Mouse (Mus musculus) heart, postnatal 36 days (tissue): Measurements from ENCODE around the gene Pmvk. TPM values are rescaled to one million over a fixed set of nuclear protein-coding genes. Genes with fewer than 3 reads are reported as not detected.
"Not testable (repeated sequence)": the region's sequence is repeated elsewhere in the genome, so short reads cannot be mapped to it uniquely, and the experiment has no call there.

ENCODE experiments used
- DNase-seq, 2 experiments: peaks; one replicate each; pipeline ENCODE4 v3.0.0; 2021 to 2022
- intact Hi-C: fragments of 180-260 bp; cut with DNase I; formaldehyde crosslinking; loops from one replicate; pipeline ENCODE4 v1.15.1; 2025
- total RNA-seq, 2 experiments: library from RNA; stranded (reverse); gene quantifications; 2 replicates each; pipeline ENCODE4 v1.2.3; 2021

Gene Pmvk
- total RNA-seq, 2 experiments from 2014 or later: 7.0 to 9.2 TPM

DNA sequence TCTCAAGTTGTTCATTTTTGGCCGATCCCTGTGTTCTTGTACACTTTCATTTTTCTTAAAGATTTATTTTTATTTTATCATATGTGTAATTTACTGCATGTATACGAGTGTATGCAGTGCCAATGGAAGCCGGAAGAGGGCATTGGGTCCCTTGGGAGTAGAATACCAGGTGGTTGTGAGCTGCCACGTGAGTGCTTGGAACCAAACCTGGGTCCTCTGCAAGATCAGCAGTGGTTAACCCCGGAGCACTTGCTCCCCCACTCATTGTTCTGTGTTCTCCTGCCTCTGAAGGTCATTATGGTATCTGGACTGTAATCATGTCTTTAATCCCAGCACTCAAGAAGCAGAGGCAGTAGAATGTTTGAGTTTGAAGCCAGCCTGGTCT lies 29.2 kb upstream of the Pmvk start:
- intact Hi-C loops: no loop called here
- DNase-seq: no peak

DNA sequence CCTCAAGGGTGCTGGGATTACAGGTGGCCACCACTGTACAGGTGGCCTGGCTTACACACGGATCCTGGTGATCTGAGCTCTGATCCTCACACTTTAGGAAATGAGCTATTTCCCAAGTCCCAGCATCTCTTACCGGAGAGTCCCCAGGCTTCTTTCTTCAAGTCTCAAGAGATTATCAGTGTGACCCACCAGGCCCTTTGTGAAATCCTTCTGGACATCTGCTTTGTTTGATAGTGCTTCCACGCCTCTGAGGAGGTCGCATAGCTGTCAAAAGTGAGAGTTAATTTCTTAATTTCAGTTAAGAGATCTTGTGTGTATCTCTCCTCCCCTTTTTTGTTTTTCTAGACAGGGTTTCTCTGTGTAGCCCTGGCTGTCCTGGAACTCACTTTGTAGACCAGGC lies 28.5 kb upstream of the Pmvk start:
- intact Hi-C loops: no loop called here
- no peak for DNase-seq

DNA sequence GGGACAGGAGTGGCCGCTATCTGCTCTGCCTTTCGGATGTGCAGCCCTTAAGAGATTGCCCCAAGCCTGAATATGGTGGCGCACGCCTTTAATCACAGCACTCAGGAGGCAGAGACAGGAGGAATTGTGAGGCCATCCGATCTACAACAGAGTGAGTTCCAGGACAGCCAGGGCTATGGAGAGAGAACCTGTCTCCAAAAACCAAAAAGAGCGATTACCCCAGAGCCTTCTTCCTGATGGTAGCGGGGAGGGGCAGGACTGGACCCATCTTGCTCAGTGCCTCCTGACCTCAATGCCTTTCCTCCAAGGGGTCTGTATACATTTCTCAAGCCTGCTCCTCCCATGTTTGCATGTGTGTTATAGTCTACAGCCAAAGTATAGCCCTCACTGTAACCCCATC lies 25.3 kb upstream of the Pmvk start:
- intact Hi-C loops, DNase-seq: not testable (repeated sequence)

DNA sequence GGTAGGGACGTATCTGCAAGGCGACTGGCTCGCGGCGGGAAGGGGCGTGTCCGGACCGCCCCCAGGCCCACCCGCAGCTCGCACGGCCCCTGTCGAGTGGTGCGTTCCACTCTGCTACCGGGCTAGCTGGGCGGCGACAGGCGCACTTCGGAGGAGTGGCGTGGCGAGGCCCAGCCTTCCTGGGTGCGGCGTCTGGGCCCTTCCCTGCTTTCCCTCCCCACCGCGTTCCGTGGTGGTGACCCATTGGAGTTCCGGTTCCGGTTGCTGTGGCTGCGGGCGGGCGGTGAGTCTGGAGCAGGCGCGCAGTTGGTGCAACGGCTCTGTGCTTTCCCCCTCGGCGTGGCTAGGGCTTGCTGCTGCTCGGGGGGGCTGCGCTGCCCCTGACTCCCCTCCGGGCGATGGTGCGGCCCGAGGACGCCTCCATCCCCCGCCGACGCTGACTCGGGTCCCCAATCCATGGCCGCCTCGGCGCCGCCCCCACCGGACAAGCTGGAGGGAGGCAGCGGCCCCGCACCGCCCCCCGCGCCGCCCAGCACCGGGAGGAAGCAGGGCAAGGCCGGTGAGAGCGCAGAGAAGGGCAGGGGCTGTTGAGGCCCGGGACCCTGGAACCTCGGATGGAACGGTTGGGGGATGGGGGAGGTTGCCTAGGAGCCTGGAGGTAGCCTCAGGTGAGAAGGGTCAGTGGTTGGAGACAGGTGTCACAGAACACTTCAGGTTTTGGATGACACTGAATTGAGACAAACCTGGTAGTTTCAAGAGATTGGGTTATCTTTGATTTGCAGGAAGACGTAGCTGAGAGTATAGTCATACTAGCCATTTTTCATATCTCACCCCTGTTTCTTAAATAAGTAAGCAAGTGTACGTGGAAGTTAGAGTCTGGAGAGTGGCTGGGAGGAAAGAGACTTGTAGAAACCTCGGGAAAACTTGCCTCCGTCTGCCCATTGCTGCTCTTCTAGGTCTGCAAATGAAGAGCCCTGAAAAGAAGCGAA lies 23.9 kb upstream of the Pmvk start, which contains the start of gene Pygo2:
TSS of gene Pygo2 (plus strand) at position 44 of the 989 bp plus-strand sequence.
- intact Hi-C loops: no loop called here
- peak; percentile 92 to 93 for DNase-seq

DNA sequence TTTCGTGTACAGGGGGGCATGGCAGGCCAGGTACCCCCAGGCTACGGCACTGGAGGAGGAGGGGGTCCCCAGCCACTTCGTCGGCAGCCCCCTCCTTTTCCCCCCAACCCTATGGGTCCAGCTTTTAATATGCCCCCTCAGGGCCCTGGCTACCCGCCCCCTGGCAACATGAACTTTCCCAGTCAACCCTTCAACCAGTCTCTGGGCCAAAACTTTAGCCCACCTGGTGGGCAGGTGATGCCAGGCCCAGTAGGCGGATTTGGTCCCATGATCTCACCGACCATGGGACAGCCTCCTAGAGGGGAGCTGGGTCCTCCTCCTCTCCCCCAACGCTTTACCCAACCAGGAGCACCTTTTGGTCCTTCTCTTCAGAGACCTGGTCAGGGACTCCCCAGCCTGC lies 21.7 kb upstream of the Pmvk start:
- intact Hi-C loops: no loop called here
- no peak for DNase-seq

DNA sequence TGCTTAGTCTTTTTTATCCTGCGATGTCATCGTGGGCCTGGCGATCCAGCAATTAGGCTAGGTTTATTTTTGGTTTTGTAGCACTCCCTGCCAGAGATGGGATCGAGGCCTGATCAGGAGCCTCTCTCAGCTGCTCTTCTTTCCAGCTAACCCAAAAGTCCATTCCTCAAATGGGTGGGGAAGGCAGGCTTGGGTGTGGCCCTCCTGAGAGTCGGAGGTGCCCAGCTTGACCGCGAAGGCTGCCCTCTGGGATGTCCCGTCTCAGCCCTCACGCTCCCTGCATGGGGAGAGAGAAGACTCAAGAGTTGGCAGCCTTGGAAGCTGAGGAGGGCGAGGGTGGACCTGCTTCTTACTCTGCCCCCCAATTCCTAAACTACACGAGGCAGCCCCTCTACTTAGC lies 19.8 kb upstream of the Pmvk start:
- DNase-seq: no peak
- intact Hi-C loops: no loop called here

DNA sequence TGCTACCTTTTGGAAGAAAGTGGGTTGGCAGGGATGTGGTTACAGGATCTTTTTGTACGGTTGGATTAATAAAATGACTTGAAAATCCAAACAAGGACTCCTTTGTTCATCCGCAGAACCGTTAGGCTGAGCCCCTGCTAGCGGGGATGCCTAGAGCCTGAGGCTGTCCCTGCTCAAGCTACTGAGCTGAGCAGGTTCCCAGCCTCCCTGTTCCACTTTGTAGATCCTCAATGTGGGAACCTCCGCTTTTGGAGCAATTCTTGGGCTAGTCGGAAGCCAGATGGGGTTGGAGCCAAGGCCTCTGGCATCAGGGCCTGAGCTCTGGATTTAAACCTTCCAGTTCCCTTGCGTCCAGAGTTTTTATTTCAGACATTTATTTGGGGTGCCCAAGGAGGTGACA lies 19.3 kb upstream of the Pmvk start:
- no peak for DNase-seq
- intact Hi-C loops: no loop called here

DNA sequence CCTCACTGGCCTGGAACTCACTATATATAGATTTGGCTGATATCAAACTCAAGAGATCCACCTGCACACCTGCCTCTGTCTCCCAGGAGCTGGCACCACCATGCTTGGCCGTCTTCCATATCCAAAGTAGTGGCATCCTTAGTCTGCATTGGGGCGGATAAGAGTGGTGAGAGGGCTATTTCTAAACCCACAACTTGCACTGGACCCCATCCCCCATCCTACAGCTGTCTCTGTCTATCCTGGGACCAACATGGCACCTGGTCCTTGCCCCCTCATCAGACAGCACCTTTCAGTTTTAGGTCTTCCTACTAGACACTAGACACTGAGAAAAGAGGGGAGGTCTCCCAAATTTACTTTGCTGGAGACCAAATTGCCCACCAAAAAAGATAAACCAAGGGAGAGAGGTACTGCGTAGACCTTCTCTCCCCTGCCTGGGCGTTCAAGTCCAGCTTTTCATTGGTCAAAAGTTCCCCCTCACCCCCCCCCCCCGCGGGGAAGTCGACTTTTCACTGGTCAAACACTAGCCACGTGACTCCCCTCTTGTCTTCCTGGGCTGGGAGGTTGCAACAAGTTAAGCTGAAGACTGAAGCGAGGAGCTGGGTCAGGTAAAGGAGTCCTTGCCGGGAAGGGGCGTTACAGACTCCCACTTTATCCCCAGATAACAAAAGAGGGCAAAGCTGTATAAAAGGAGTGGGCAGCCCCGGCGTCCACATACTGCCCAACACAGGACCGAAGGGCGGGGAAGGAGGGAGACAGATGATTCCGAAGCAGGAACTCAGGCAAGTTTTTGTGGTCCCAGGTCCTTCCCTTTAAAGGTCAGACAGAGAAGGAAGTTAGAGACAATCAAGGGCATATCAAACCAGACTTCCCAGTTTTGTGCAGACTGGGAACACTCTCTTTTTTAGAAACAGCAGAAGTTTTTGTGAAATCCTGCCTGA lies 17.9 kb upstream of the Pmvk start, which contains the start of gene Pbxip1:
TSS of gene Pbxip1 (plus strand) at position 531 of the 938 bp plus-strand sequence.
- DNase-seq: peak; percentile 63 to 76
- intact Hi-C loops: loop anchor here (2.0 kb wide), 1 partner anchor 16 kb away; no protein-coding TSS in a partner anchor

DNA sequence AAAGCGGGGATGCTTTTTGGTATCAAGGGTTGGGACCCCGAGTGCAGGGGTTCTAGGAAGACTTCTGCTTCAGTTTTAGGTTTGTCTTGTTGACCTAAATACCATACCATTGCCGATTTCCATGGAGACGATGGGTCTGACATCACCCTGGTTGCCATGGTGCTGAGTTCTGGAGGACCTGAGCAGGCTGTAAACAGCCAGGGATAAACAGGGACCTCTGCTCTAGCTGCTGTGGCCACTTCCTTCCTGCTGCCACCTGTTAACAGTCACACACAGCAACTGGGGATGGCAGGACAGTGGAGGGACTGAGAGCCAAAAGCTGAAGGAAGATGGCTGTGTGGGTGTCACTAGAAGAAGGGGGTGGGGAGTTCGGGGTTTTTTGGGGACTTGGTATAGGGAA lies 17.1 kb upstream of the Pmvk start:
- DNase-seq: no peak
- intact Hi-C loops: loop anchor here (2.0 kb wide), 1 partner anchor 16 kb away; no protein-coding TSS in a partner anchor

DNA sequence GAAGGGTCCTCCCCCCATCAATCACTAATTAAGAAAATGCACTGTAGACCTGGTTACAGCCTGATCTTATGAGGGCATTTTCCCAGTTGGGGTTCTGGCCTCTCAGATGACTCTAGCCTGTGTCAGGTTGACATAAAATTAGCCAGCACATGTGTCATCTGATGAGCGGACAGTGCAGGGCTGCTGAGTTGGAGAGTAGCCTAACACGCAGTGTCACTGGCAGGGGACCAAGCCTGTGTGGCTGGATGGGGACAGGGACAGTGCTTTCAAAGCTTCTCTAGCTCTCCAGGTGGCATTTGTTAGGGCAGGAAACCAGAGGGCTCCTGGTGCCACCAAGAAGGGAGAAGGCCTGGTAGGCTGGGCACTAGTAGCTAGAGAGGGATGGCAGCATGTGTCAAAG lies 13.7 kb upstream of the Pmvk start:
- intact Hi-C loops: no loop called here
- no peak for DNase-seq

DNA sequence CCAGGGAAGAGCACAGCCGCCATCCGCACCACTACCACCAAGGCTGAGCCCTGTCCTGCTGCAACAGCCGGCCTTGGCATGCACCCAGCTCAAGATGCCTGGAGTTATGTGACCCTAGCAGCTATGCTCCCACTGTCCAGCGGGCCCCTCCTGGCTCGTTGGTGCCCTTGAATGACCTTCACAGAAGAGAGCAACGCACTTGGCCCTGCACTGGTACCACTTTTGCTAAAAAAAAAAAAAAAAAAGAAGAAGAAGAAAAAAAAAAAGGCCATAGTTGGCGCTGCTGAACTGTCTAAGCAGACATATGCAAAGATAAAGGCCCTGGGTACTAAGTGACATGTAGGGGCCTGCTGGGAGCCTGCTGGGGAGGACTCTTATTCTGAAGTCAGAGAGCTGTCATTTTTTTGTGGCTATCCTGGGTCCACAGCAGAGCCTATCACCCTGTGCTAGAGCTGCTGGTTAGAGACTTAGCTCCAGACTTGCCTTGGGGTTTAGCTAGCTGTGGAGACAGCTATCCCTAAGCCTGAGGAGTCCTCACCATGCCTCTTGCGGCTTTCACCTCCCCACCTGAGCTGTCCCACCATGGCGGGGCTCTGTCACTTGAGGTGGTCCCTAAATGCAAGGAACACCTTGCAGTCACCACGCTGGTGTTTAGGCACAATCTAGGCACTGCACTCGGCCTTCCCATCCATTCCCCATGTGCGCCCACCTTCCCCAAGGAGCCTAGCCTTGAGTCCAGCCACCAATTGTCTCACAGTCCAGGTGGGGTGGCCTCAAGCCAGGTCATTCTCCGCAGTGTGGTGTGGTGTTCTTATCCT lies 5.4 kb upstream of the Pmvk start:
- DNase-seq: peak in 1 of 2 experiments; percentile 41
- intact Hi-C loops: loop anchor here (2.0 to 5.0 kb wide), 2 partner anchors 36 to 52 kb away; no protein-coding TSS in a partner anchor

DNA sequence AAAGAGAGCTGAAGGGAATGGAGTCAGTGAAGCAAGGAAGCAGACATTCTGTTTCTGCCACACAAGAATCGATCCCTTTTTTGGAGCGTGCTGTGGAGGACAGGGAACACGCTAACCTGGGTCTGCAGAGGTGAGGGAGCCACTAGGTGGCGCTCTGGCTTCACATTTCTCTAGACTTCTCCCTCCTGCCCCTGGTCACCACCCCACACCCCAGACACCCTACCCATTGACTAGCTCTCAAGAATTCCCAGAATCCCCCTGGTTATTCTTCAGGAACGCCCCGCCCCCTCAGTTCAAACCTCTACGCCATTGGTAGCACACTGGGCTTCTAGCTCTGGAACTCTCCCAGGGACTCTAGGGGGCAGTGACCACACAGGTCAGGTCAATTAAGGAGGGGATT lies 4.8 kb upstream of the Pmvk start:
- intact Hi-C loops: loop anchor here (2.0 to 5.0 kb wide), 2 partner anchors 35 to 52 kb away; no protein-coding TSS in a partner anchor
- peak; percentile 74 to 79 for DNase-seq

DNA sequence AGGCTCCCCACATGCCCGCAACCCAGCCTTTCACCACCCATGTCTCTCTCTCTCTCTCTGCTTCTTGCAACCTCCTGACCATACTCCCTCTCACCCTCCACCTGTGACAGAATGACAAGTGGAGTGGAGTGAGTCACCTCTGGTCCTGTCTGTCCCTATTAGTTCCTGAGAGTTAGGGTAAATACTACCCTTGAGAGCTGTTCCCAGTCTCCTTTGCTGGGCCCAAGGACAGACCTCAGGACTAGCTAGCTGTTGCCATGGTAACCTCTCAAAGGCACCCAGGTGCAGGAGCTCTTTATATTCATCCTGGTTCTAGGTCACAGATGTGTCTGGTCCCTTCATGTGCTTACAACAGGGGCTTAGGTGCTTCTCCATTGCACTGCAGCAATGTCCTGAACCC lies 2.4 kb upstream of the Pmvk start:
- intact Hi-C loops: no loop called here
- DNase-seq: no peak

DNA sequence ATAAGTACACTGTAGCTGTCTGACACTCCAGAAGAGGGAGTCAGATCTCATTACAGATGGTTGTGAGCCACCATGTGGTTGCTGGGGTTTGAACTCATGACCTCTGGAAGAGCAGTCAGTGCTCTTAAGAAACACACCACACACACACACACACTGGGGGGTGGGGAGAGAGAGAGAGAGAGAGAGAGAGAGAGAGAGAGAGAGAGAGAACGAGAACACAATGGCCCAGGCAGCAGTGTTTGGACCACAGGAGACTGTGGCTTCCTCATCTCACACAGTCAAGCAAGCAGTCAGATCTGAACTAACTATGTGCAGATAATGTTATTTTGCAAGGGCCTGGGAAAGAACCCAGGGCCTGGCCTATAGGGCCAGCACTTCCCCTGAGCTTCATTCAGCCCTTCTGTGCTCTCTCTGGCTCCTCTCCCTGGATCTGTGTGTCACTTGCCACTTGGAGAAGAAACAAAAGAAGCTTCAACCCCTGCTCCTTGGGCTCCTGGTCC lies 1.5 kb downstream of the Pmvk start:
- no peak for DNase-seq
- intact Hi-C loops: loop anchor here (2.0 to 5.0 kb wide), 3 partner anchors 29 to 316 kb away; partner anchors contain the start of gene Ube2q1

DNA sequence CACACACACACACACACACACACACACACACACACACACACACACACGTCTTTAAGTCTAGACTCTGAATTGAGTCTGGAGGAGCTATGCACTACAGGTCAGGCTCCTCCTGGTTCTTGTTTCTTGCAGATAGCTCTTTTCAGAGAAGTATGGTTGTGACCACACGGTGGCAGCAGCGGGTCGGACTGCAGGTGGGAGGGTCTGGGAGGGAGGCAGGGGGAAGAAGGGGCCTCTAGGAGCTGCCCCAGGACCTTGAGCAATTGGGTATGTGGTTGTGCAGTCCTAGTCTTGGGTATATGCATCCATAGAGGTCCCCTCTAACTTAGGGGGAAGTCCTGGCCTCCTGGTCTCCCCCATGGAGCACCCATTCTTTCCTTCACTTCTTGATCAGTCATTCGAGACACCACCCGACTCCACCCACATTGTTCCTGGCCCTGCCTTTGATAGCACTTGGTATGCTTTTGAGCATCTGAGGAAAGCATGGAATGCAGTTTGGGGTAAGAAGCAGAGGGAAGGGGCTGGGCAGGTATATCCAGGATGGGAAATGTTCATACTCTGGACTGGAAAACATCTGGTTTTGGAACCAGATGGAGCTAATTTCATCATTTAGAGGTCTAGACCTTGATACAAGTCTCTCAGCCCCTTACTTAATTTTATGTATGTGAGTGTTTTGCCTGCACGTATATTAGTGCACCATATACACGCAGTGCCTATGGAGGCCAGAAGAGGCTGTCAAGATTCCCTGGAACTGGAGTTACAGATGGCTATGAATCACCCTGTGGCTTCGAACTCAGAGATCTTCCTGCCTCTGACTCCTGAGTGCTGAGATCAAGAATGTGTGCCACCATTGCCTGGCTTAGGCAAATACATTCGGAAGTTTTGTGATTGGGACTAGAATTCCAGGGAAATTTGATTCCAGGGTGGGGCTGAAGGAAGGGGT lies 2.7 kb downstream of the Pmvk start:
- peak; percentile 72 to 79 for DNase-seq
- intact Hi-C loops: loop anchor here (2.0 to 5.0 kb wide), 3 partner anchors 28 to 315 kb away; partner anchors contain the start of gene Ube2q1

DNA sequence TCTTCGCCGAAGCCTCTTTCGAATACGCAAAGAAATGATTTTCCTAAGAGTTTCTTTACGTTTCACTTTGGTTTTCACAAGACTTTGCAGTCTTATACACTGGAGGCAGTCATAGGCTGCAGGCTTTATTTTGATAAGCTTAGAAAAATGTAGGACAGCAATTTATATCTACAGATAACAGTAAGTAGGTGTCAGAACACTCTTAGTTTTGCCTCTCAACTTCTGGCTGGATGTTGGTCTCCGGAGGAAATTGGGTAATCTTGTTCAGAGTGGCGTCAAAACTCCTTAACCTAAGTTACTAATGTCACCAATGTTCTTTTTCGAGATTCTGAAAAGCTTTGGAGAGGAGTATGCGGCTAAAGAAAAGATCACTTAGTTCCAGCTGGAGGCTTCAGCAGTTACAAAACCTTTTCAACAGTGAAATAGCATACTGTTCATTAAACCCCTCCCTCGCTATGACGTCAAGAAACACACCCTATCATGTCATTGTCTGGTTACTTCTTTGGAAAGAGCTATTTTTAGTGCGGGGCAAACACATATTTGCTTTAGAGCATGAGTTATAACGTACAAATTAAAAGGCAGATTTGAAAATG lies 4.1 kb downstream of the Pmvk start:
- DNase-seq: peak in 1 of 2 experiments; percentile 24
- intact Hi-C loops: loop anchor here (5.0 kb wide), 2 partner anchors 229 to 314 kb away; partner anchors contain the start of gene Ube2q1

DNA sequence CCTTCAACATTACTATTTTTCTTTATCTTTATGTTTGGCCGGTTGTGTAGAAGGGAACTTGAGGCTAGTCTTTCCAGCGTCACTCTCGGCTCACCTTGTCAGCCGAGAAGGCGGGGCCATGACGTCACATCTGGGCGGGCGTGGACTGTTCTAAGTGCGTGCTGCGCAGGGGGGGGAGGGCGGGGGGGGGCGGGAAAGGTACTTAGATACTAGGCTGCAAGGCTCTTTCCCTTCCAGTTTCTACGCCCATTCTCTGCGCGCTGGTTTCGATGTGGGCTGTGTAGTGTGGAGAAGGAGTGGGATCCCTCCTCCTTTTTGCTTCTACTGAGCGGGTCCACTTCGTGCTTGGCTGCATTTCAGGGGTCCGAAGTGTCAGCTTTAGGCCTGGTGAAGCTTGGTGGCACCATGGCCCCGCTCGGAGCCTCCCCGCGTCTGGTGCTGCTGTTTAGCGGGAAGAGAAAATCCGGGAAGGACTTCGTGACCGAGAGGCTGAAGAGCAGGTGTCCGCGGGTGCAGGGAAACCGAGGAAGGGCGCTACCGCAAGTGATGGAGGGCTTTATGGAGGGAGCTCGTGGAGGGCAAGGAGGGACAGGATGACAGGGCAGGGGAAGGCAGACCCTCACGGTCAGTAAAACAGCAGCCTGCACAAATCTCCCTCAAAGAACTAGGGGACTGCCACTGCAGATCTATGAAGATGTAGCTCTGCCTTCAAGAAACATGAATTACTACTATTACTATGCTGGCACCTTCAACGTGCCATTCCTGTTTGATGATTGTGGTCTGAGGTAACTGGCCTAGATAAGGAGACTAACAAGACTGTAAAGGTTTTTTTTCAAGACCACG lies 4.8 kb downstream of the Pmvk start:
- intact Hi-C loops: loop anchor here (5.0 kb wide), 2 partner anchors 228 to 313 kb away; partner anchors contain the start of gene Ube2q1
- DNase-seq: peak; percentile 89 to 94
